Mouse (Mus musculus) liver, adult 2 months (tissue): ENCODE measurements around the gene Sgsm1.

Experiments used
- CTCF ChIP-seq: fragments of 200-500 bp; IDR thresholded peaks from 2 replicates; pipeline ENCODE4 v1.5.1; 2011; ENCODE audit warnings: low read depth, low read length, control low read depth
- POLR2A ChIP-seq: fragments of 200-500 bp; IDR thresholded peaks from 2 replicates; pipeline ENCODE4 v1.6.1; 2011; ENCODE audit warnings: low read length, control low read depth; ENCODE audit not compliant: insufficient read depth; ENCODE audit errors: extremely low read depth

DNA sequence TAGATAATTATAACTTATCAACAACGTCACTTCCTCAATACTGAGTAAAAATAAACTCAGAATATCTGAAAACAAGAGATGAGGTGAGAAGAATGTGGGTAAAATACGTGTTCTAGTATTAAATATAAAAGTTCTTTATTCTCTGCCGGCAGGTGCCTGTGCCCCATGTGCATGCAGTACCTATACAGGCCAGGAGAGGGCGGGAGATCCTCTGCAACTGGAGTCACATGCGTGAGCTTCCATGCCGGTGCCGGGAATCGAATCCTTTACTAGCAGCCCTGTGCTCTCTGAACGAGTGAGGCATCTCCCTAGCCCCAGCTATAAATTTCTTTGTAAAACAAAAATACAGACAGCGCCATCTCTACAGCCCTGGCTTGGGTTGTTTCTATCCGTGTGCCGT is 21.7 kb upstream of the Sgsm1 start:
- TF ChIP-seq CTCF (peak; percentile 48), POLR2A (no peak)
